Mouse (Mus musculus): ENCODE results near the gene Osbpl9.

The Osbpl9 gene

DNA sequence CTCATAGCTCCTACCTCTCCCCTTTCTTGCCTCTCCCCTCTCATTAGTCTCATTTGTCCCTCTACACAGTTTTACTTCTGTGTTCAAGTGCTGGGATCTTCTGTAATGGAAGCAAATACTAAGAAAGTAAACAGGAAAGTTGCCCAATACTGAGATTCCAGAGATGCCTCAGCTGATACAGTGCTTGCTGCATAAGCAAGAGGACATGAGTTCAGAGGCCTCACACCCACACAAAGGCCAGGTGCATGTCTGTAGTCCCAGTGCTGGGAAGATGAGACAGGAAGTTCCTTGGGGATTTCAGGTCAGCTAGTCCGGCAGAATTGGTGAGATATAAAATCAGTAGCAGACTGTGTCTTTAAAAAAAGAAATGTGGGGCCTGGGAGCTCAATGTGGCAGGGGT lies 2.3 kb upstream of the Osbpl9 start:
- DNase-seq (ENCODE audit: low spot score) = no peak

- DNase-seq (ENCODE audit: low spot score) = no peak
Measured at GRCm38 (mm10) chr4:109203931-109204330, 1.9 kb upstream of the Osbpl9 start.

DNA sequence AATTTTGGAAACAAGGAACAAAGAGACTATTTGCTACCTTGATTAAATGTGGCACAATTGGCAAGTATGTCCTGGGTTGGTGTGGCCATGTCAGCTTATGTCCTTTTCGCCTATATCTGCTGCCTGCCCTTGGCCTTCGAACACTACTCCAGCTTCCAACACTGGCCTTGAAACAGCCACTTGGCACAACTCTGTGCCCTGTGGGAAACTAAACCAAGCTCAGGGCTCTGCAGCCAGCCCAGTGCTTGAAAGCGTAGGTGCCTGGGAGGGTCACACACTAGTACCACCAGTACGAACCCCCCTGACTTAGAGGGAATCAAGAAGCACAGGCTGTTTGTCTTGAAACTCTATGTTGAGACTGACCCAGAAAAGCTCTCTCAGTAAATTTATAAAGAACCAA lies 3.0 kb downstream of the Osbpl9 start:
- DNase-seq (ENCODE audit: low spot score) = peak; percentile 47

GRCm38 (mm10) chr4:109195900-109196629 lies 6.0 kb downstream of the Osbpl9 start:
- DNase-seq (ENCODE audit: low spot score) = no peak

GRCm38 (mm10) chr4:109193886-109194285 lies 8.2 kb downstream of the Osbpl9 start:
- DNase-seq (ENCODE audit: low spot score) = no peak

- no peak for DNase-seq (ENCODE audit: low spot score)
Measured at GRCm38 (mm10) chr4:109191598-109191997, 10.5 kb downstream of the Osbpl9 start.

- no peak for DNase-seq (ENCODE audit: low spot score)
Measured at GRCm38 (mm10) chr4:109185616-109186405, 16.3 kb downstream of the Osbpl9 start.

- DNase-seq (ENCODE audit: low spot score) = no peak
Measured at GRCm38 (mm10) chr4:109175677-109176076, 26.4 kb downstream of the Osbpl9 start.

DNA sequence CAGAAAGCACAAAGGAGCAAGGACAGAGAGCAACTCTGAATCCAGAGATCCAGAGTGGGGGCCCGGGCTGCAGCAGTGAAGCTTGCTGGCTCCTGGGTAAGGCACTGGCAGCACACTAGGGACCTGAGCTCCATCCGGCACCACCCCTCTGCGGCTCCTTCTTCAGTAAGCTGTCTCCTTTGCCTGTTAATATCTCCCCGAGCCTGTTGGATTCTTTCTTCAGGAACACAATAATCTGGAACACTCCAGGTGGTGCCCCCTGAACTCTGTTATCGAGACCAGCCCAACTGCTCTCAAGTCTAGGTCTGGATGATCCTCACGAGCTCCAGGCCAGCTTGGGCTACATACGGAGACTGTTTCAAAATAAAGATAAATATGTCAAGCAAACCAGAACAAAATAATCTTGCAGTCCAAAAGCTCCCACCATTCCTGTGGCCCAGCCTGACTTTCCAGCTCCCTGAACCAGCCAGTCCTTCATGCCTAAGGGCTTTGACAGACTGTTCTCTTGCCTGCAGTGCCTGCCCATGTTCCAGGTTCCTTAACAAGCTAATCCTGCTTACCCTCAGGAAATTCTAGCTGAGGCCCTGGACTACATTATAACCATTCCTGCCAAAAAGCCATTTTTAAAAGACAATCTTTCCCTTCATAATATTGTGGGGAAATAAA lies 28.2 kb downstream of the Osbpl9 start:
- peak; percentile 40 for DNase-seq (ENCODE audit: low spot score)

- no peak for DNase-seq (ENCODE audit: low spot score)
Measured at GRCm38 (mm10) chr4:109173369-109173768, 28.7 kb downstream of the Osbpl9 start.

DNA sequence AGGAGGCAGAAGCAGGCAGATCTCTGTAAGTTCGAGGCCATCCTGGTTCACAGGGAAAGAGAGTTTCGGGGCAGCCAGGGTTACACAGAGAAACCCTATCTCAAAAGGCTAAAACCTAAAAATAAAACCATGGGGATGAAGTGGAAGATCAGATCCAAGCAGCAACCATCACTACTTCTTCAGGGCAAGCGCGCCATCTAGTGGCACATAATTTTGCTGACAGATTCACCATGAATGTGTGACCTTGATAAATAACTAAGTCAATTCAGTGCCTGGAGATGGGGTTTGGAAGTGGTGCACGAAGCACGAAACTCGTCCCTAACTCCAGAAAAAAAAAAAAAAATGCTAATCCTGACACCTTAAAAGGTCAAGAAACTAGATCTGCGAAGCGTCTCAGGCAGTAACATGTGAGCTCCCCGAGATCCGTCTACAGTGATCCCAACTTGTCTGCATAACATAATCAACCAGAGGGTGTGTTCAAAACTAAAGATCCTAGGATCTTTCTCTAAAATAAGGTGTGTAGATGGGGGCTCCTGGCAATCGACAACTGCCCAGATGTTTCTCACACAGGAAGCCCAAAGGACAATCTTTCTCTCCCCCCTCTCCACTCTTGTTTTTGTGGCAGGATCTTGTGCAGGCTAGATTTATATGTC lies 36.4 kb downstream of the Osbpl9 start:
- DNase-seq (ENCODE audit: low spot score) = peak; percentile 74

DNA sequence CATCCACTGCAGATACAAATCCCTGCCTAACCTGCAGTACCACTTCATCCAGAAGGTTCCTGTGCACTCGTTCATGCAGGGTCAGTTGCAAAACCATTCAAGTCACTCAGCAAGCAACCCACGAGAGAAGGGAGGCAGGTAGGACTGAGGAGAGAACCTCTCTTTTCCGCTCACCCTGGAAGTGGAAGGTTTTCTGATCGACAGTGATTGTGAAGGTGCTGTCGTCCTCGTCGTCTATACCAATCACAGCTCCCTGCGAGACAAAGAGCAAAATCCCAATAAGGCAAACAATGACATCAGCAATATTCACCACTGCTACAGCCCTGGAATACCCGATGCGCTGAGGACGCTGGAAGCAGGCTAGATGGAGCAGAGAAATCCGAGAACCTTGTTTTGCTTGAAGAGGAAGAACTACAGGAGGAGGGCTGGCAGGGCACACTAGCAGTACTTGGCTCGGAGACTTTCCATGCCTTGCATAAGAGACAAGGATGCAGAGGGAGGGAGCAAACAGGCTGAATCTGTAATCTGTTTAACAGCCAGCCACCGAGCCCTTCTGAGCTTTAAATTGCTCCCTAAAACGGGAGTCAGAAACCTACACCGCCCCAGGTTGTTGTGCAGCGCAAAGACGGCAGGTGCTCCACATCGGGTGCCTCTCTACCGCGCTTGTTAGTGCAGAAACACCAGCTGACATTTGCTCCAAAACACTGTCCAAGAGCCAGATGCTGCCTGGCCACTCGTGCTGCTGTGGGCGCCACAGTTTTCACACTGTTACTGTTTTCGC lies 45.4 kb downstream of the Osbpl9 start:
- DNase-seq (ENCODE audit: low spot score) = peak; percentile 34

- DNase-seq (ENCODE audit: low spot score) = no peak
Measured at GRCm38 (mm10) chr4:109156073-109156472, 46.0 kb downstream of the Osbpl9 start.

DNA sequence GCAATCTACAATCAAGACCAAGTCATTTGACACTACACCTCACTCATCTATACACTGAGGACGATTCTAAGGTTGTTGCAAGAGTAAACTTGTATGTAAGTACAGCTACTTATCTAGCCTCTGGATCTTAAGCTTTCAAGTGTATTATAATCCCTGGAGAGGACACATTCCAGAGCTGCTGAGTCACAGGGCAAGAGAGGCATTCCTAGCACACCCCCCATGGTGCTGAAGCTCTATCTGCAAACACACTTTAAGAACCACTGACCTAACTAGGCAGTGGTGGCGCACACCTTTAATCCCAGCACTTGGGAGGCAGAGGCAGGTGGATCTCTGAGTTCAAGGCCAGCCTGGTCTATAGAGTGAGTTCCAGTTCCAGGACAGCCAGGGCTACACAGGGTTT lies 51.9 kb downstream of the Osbpl9 start:
- DNase-seq (ENCODE audit: low spot score) = no peak

- DNase-seq (ENCODE audit: low spot score) = no peak
Measured at GRCm38 (mm10) chr4:109149411-109149810, 52.7 kb downstream of the Osbpl9 start.

GRCm38 (mm10) chr4:109147278-109148038 lies 54.6 kb downstream of the Osbpl9 start:
- peak; percentile 33 for DNase-seq (ENCODE audit: low spot score)

DNA sequence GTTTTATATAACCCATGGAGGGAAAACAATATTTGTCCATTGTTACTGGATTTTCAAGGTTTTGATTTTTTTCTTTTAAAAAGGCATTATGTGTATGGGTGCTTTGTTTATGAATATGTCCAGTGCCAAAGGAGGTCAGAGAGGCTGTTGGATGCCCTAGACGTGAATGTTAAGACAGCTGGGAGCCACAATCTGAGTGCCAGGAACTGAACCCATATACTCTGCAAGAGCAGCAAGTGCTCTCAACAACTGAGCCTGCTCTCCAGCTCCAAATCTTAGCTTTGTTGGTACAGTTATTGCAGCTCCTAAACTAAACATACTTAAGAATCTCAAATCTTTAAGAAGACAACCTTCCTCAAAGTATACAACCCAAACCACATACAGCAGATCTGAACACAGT lies 59.0 kb downstream of the Osbpl9 start:
- DNase-seq (ENCODE audit: low spot score) = no peak

- DNase-seq (ENCODE audit: low spot score) = no peak
Measured at GRCm38 (mm10) chr4:109138551-109138950, 63.5 kb downstream of the Osbpl9 start.

GRCm38 (mm10) chr4:109136475-109137125 lies 65.5 kb downstream of the Osbpl9 start:
- no peak for DNase-seq (ENCODE audit: low spot score)

- no peak for DNase-seq (ENCODE audit: low spot score)
Measured at GRCm38 (mm10) chr4:109134955-109135354, 67.1 kb downstream of the Osbpl9 start.

Measured in ovary, postnatal 36 days (tissue).